Mouse (Mus musculus): Measurements from ENCODE around the gene Myzap.

DNA sequence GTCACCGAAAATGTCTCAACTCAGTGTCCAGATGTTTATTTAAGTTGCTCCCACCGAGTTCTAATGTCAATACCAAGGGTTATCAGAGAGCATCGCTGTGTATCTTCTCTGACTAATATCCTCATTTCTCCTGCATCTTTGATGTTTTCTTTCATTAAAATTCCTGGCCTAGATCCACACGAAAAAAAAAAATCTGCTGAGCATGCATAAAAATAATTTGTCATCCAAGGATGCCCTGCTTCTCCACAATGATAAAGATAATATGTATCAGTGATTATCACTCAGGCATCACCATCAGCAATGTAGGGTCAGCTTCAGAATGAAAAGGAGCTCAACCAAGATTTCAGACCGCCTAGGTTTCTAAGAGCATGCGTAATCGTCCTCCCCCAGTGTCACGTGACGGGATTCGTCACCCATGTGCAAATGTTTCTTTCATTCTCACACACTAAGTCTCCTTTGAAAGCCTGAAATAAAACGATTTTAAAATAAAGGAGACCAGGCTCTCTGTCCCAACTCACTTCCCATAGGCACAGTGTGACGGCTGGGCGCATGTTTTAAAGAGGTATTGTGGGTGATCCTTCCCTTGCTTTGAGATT is 129.0 kb downstream of the Myzap start:
- TF ChIP-seq GATA1 (IDR thresholded peaks at IDR 0.05; ENCODE audit: borderline replicate concordance, low read length) (no peak), FLI1 (IDR thresholded peaks at IDR 0.05; ENCODE audit: low read length) (no peak)
